Mouse (Mus musculus) limb, embryonic 14.5 days (tissue): Measurements from ENCODE around the gene Ppox. TPM values are rescaled to one million over a fixed set of nuclear protein-coding genes. Genes with fewer than 3 reads are reported as not detected.
A peak's percentile ranks its signal among the peaks of the same experiment; 100 is the strongest.

Experiments used
- ATAC-seq: fragments of 200-750 bp; cut with Nextera tagmentation; 2 replicates; pipeline ENCODE4 v1.8.0; 2017; ENCODE audit warnings: low read depth, moderate number of reproducible peaks, moderate TSS enrichment; ENCODE audit not compliant: low FRiP score
- DNase-seq: peaks from one replicate; pipeline ENCODE4 v3.0.0-alpha.2; 2015; ENCODE audit warnings: low spot score
- H3K27ac ChIP-seq: fragments of 300-500 bp; sonication (generic); replicated peaks from 2 replicates; pipeline ENCODE4 v1.5.1; 2014; ENCODE audit warnings: low read depth, mild to moderate bottlenecking, low read length, moderate library complexity, mixed read lengths
- H3K27me3 ChIP-seq: fragments of 300-500 bp; sonication (generic); 2 replicates; pipeline ENCODE4 v1.6.1; 2014; ENCODE audit warnings: low read length, mixed read lengths; ENCODE audit not compliant: control insufficient read depth, insufficient read depth
- H3K36me3 ChIP-seq: fragments of 300-500 bp; sonication (generic); 2 replicates; pipeline ENCODE4 v1.6.1; 2014; ENCODE audit warnings: mild to moderate bottlenecking, low read length, moderate library complexity, mixed read lengths; ENCODE audit not compliant: control insufficient read depth, insufficient read depth
- H3K4me1 ChIP-seq: fragments of 300-500 bp; sonication (generic); 2 replicates; pipeline ENCODE4 v1.6.1; 2014; ENCODE audit warnings: antibody characterized with exemption, low read length, mixed read lengths; ENCODE audit not compliant: control insufficient read depth, insufficient read depth
- H3K4me2 ChIP-seq: fragments of 300-500 bp; sonication (generic); replicated peaks from 2 replicates; pipeline ENCODE4 v1.6.1; 2014; ENCODE audit warnings: low read depth, mild to moderate bottlenecking, low read length, moderate library complexity; ENCODE audit not compliant: severe bottlenecking
- H3K4me3 ChIP-seq: fragments of 300-500 bp; sonication (generic); replicated peaks from 2 replicates; pipeline ENCODE4 v1.5.1; 2014; ENCODE audit warnings: low read length
- H3K9ac ChIP-seq: fragments of 300-500 bp; sonication (generic); 2 replicates; pipeline ENCODE4 v1.6.1; 2014; ENCODE audit warnings: mild to moderate bottlenecking, low read depth, low read length, moderate library complexity; ENCODE audit not compliant: severe bottlenecking
- H3K9me3 ChIP-seq: fragments of 300-500 bp; sonication (generic); 2 replicates; pipeline ENCODE4 v1.6.1; 2016; ENCODE audit warnings: low read length; ENCODE audit not compliant: control insufficient read depth
- POLR2A ChIP-seq: fragments of 200-500 bp; IDR thresholded peaks from 2 replicates; pipeline ENCODE4 v1.8.0; 2012; ENCODE audit warnings: inconsistent platforms, mild to moderate bottlenecking, moderate library complexity, borderline replicate concordance; ENCODE audit not compliant: insufficient read depth, insufficient read length; ENCODE audit errors: extremely low read depth
- WGBS: fragments of 180-500 bp; shearing (Covaris S2); extraction: QIAGEN DNeasy Blood & Tissue Kit; methylation state at CpG from one replicate; pipeline ENCODE4 v1.1.7; 2014; 5-methylcytosine and 5-hydroxymethylcytosine counted together
- polyA plus RNA-seq, 2 experiments: library from polyadenylated mRNA; depleted of rRNA in 1 of 2; stranded (reverse) in 1 of 2; unstranded in 1 of 2; fragments of >200 nt; fragmentation: Nextera tagmentation in 1 of 2; extraction: Ambion mirVana in 1 of 2; gene quantifications; 2 replicates each; pipeline versions ENCODE4 v1.2.1 to v1.2.3; 2012 to 2014

Gene Ppox
- polyA plus RNA-seq, 2 experiments: 55.7 to 133 TPM

- H3K27ac ChIP-seq: peak overlapping the region; percentile 86
- DNase-seq: peak; percentile 95
- peaks cover 17% of the 10 kb centered on the region for H3K4me1 ChIP-seq
- TF ChIP-seq POLR2A: no peak
- H3K4me3 ChIP-seq: peak overlapping the region; percentile 22
- ATAC-seq: peak; percentile 84
- H3K9me3 ChIP-seq: no peaks in the 10 kb centered on the region
- H3K4me2 ChIP-seq: peak overlapping the region; percentile 49
- H3K36me3 ChIP-seq: peaks cover 19% of the 10 kb centered on the region
- WGBS: 3% methylated on average over 7 of the region's 8 CpGs
- H3K9ac ChIP-seq: peak overlapping the region; percentile 41
- H3K27me3 ChIP-seq: no peaks in the 10 kb centered on the region
Measured at GRCm38 (mm10) chr1:171262594-171263130, 18.3 kb downstream of the Ppox start.

DNA sequence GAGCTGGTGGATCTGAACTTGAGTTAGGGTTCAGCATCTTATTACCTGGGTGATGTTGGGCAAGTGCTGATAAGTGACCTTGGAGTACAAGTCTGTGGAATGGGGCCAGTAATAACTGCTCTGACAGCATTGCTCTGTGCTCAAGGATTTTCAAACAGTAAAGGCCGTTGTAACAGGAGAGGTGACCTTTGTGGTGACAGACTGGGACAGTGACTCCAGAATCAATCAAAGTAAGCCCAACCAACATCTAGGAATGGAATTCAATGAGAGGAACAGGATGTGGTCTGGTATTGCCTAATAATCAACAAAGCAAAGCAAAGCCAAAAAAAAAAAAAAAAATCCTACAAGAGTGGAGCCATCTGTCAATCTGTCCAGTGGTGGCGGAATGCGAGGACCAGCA, 20.7 kb downstream of the Ppox start:
- peaks cover 17% of the 10 kb centered on the region for H3K4me1 ChIP-seq
- H3K4me2 ChIP-seq: no peak overlapping the region
- DNase-seq: no peak
- no peak for TF ChIP-seq POLR2A
- H3K36me3 ChIP-seq: peaks cover 36% of the 10 kb centered on the region
- no peak overlapping the region for H3K9ac ChIP-seq
- WGBS: 71% methylated on average over 3 of the region's 3 CpGs
- H3K9me3 ChIP-seq: no peaks in the 10 kb centered on the region
- H3K4me3 ChIP-seq: no peak overlapping the region
- ATAC-seq: no peak
- H3K27ac ChIP-seq: no peak overlapping the region
- H3K27me3 ChIP-seq: no peaks in the 10 kb centered on the region

DNA sequence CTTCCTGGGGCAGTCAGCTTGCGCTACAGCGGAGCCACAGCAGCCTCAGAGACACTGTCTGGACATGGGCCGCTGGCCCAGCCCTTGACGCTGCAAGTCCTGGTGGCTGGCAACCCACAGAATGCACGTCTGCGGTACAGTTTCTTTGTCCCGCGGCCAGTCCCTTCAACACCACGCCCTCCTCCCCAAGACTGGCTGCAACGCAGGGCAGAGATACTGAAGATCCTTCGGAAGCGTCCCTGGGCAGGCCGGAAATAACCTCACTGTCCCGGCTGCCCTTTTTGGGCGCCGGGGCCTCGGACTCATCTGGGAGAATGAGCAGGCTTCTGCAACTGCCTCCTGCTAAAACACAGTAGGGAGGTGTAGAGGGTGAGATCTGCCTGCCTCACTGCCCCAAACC, 22.1 kb downstream of the Ppox start:
- 71% methylated on average over 17 of the region's 17 CpGs for WGBS
- H3K36me3 ChIP-seq: peaks cover 40% of the 10 kb centered on the region

DNA sequence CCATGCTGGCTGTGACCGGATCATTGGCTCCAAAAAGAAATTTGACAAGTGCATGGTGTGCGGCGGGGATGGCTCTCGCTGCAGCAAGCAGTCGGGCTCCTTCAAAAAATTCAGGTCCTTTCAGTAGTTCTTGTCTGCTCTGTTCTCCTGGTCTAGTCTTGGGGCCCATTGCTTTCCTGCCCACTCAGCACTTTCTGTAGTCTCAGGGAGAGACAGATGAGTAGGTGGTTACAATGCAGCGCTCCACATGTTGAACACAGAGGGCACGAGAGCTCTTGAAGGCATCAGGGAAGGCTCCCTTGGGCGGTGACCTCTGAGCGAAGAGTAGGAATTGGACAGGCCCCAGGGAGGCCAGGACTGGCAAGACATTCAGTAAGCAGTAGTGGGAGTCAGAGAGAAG, 23.2 kb downstream of the Ppox start:
- H3K27ac ChIP-seq: no peak overlapping the region
- no peak overlapping the region for H3K4me2 ChIP-seq
- ATAC-seq (no peak), DNase-seq (no peak)
- H3K36me3 ChIP-seq: peaks cover 44% of the 10 kb centered on the region
- WGBS: 89% methylated on average over 9 of the region's 9 CpGs
- no peak for TF ChIP-seq POLR2A
- H3K27me3 ChIP-seq: no peaks in the 10 kb centered on the region
- no peak overlapping the region for H3K4me3 ChIP-seq
- H3K9me3 ChIP-seq: no peaks in the 10 kb centered on the region
- peaks cover 9% of the 10 kb centered on the region for H3K4me1 ChIP-seq
- H3K9ac ChIP-seq: no peak overlapping the region

More for the DNA sequence above, 22.1 kb downstream of the Ppox start:
- Histone ChIP-seq H3K9me3 (no peaks in the 10 kb centered on the region), H3K4me2 (no peak overlapping the region), H3K27ac (no peak overlapping the region), H3K4me3 (no peak overlapping the region), H3K9ac (no peak overlapping the region), H3K4me1 (peaks cover 17% of the 10 kb centered on the region), H3K27me3 (no peaks in the 10 kb centered on the region)
- no peak for ATAC-seq
- no peak for TF ChIP-seq POLR2A
- DNase-seq: no peak

GRCm38 (mm10) chr1:171256937-171257548, 23.9 kb downstream of the Ppox start:
- DNase-seq (peak; percentile 78), ATAC-seq (no peak)
- H3K9me3 ChIP-seq: no peaks in the 10 kb centered on the region
- H3K9ac ChIP-seq: no peak overlapping the region
- TF ChIP-seq POLR2A: no peak
- H3K4me3 ChIP-seq: no peak overlapping the region
- WGBS: 61% methylated on average over 15 of the region's 15 CpGs
- H3K36me3 ChIP-seq: peaks cover 44% of the 10 kb centered on the region
- peaks cover 8% of the 10 kb centered on the region for H3K4me1 ChIP-seq
- no peak overlapping the region for H3K4me2 ChIP-seq
- no peaks in the 10 kb centered on the region for H3K27me3 ChIP-seq
- H3K27ac ChIP-seq: no peak overlapping the region
